Mouse (Mus musculus) midbrain, embryonic 10.5 days (tissue): ENCODE measurements at regions not wholly inside any gene's neighbourhood (a gene's known extent, or its start where the extent isn't known, plus 50 kb on each side); places are given as distances from the start of the nearest gene placed in this dataset.
"Not testable (repeated sequence)": the region's sequence is repeated elsewhere in the genome, so short reads cannot be mapped to it uniquely, and the experiment has no call there.

ENCODE experiments used
- DNase-seq: peaks from one replicate; pipeline ENCODE4 v3.0.0-alpha.2; 2017; ENCODE audit warnings: low spot score
- H3K27ac ChIP-seq: fragments of 300-500 bp; sonication (generic); replicated peaks from 2 replicates; pipeline ENCODE4 v1.5.1; 2016; ENCODE audit warnings: mild to moderate bottlenecking
- H3K27me3 ChIP-seq: fragments of 300-500 bp; sonication (generic); 2 replicates; pipeline ENCODE4 v1.6.1; 2016; ENCODE audit warnings: low read depth, mild to moderate bottlenecking; ENCODE audit not compliant: poor library complexity, severe bottlenecking
- H3K36me3 ChIP-seq: fragments of 300-500 bp; sonication (generic); 2 replicates; pipeline ENCODE4 v1.6.1; 2016; ENCODE audit warnings: mild to moderate bottlenecking, moderate library complexity
- H3K4me1 ChIP-seq: fragments of 300-500 bp; sonication (generic); 2 replicates; pipeline ENCODE4 v1.6.1; 2016
- H3K4me3 ChIP-seq: fragments of 300-500 bp; sonication (generic); 2 replicates; pipeline ENCODE4 v1.5.1; 2016; ENCODE audit warnings: mild to moderate bottlenecking, moderate library complexity
- H3K9me3 ChIP-seq: fragments of 300-500 bp; sonication (generic); replicated peaks from 2 replicates; pipeline ENCODE4 v1.6.1; 2016; ENCODE audit warnings: mild to moderate bottlenecking
- WGBS: fragments of 180-500 bp; shearing (Covaris S2); methylation state at CpG from one replicate; pipeline ENCODE4 v1.1.7; 2016; 5-methylcytosine and 5-hydroxymethylcytosine counted together

DNA sequence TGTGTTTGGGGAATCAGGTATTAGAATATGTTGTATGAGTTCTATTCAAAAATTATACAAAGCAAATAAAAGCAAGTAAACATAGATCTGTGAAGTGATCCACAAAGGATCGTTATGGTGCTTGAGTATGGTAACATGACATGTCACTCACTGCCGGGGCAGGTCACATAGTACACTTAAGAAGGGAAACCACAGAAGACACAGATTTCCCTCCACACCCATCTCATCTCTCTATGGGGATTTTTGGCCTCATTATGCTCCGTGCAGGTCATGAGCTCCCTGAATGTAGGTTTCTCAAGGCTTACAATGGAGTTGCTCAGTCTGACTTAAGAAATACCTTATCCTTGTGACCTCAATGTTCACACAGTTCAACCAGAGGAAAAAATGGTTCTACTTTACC, 1034.8 kb upstream of the Zfp386 start:
- Histone ChIP-seq H3K9me3 (peaks cover 32% of the 10 kb centered on the region), H3K27me3 (no peaks in the 10 kb centered on the region), H3K36me3 (no peaks in the 10 kb centered on the region), H3K27ac (no peak overlapping the region), H3K4me1 (no peaks in the 10 kb centered on the region), H3K4me3 (no peak overlapping the region)
- WGBS: 88% methylated on average over 3 of the region's 3 CpGs
- DNase-seq: no peak

- DNase-seq: no peak
- H3K4me3 ChIP-seq: no peak overlapping the region
- no peaks in the 10 kb centered on the region for H3K4me1 ChIP-seq
- peaks cover 27% of the 10 kb centered on the region for H3K9me3 ChIP-seq
- H3K27me3 ChIP-seq: no peaks in the 10 kb centered on the region
- no peaks in the 10 kb centered on the region for H3K36me3 ChIP-seq
- H3K27ac ChIP-seq: no peak overlapping the region
- WGBS: 80% methylated on average over 1 of the region's 1 CpGs
These were observed 1023.8 kb upstream of the Zfp386 start for GRCm38 (mm10) chr12:115023742-115024141.

- Histone ChIP-seq H3K4me3 (no peak overlapping the region), H3K27ac (no peak overlapping the region), H3K4me1 (no peaks in the 10 kb centered on the region), H3K36me3 (no peaks in the 10 kb centered on the region), H3K9me3 (peaks cover 25% of the 10 kb centered on the region), H3K27me3 (no peaks in the 10 kb centered on the region)
- WGBS: 84% methylated on average over 3 of the region's 3 CpGs
- DNase-seq: no peak
These were observed 1012.9 kb upstream of the Zfp386 start for GRCm38 (mm10) chr12:115034438-115035129.

- no peak for DNase-seq
- no peak overlapping the region for H3K27ac ChIP-seq
- H3K4me1 ChIP-seq: no peaks in the 10 kb centered on the region
- H3K36me3 ChIP-seq: no peaks in the 10 kb centered on the region
- no peaks in the 10 kb centered on the region for H3K27me3 ChIP-seq
- H3K9me3 ChIP-seq: peaks cover 24% of the 10 kb centered on the region
- no peak overlapping the region for H3K4me3 ChIP-seq
- WGBS: 85% methylated on average over 4 of the region's 4 CpGs
These were observed 992.4 kb upstream of the Zfp386 start for GRCm38 (mm10) chr12:115055080-115055479.

DNA sequence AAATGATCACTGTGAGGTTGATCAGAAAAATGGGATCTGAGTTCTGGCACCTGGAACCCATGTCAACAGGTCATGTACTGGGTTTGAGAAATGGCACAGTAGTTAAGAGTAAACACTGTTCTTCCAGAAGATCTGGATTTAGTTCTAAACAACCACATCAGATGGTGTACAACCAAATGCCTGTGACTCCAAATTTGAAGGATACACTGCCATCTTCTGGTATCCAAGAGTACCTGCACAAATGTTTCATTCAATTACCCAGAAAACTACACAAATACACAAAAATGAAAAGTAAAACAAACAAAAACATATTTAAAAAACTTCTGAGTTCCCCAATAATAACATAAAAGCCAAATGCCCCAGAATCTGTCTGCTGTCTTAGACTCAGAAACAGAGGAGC, 987.6 kb upstream of the Zfp386 start:
- H3K36me3 ChIP-seq, H3K4me1 ChIP-seq, H3K4me3 ChIP-seq, H3K27ac ChIP-seq, DNase-seq, H3K27me3 ChIP-seq: not testable (repeated sequence)
- peaks cover 38% of the 10 kb centered on the region for H3K9me3 ChIP-seq

GRCm38 (mm10) chr12:115067251-115067650, 980.3 kb upstream of the Zfp386 start:
- Histone ChIP-seq H3K9me3 (peaks cover 34% of the 10 kb centered on the region; the same call in 1 of the 2 replicates), H3K36me3 (no peaks in the 10 kb centered on the region), H3K27ac (no peak overlapping the region), H3K4me1 (no peaks in the 10 kb centered on the region), H3K27me3 (no peaks in the 10 kb centered on the region), H3K4me3 (no peak overlapping the region)
- DNase-seq: no peak
- WGBS: 85% methylated on average over 2 of the region's 2 CpGs

- H3K27me3 ChIP-seq, H3K36me3 ChIP-seq, H3K4me1 ChIP-seq, H3K27ac ChIP-seq, DNase-seq, H3K4me3 ChIP-seq: not testable (repeated sequence)
- peaks cover 11% of the 10 kb centered on the region for H3K9me3 ChIP-seq
- 68% methylated on average over 2 of the region's 2 CpGs for WGBS
These were observed 956.1 kb upstream of the Zfp386 start for GRCm38 (mm10) chr12:115091460-115091859.

DNA sequence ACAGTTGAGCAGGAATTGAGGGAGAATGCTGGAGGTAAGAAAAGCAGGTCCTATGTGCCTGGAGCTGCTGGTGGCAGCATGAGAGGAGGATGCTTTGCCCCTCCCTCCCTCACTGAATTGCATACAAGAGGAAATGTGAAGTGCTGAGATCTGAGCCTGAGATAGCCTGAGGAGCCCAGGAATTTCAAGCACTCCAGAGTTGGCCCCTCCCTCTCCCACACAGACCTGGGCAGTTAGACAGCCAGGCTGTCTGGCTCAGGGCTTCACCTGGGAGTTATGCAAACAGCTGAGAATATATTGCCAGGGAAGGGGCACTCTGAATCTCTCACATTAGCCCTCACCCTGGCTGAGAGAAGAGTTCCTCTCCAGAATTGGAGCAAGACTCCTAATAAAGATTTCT, 937.8 kb upstream of the Zfp386 start:
- Histone ChIP-seq H3K4me3 (no peak overlapping the region), H3K36me3 (no peaks in the 10 kb centered on the region), H3K27ac (no peak overlapping the region), H3K9me3 (peaks cover 34% of the 10 kb centered on the region), H3K4me1 (no peaks in the 10 kb centered on the region), H3K27me3 (no peaks in the 10 kb centered on the region)
- no peak for DNase-seq

DNA sequence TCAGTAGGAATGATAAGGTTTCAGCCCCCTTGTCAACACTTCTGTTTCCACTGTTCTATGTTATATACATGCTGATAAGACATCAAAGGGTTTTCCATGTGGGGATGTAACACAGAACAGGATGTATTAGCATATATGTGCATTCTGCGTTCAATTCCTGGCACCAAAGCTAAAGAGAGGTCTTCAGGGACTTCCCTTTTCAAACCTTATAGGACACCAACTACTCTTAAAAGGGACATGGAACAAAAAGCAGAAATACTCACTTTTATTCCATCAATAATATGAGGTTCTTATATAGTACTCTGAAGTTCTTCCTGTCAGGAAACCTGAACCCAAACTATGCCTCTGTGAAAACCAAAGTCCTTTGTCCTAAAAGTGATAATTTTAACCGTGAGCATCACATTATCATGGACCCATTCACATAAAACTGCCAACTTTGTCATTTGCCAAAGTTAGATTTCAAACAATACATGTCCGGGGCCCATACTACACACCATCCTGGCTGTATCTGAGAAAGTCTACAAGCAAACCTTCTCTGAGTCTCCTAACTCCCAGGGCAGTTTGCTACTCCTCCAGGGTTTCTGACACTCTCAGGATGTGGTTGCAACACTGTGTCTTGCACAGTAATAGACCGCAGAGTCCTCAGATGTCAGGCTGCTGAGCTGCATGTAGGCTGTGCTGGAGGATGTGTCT, 928.2 kb upstream of the Zfp386 start:
- H3K27ac ChIP-seq, DNase-seq, H3K4me3 ChIP-seq, H3K27me3 ChIP-seq, H3K4me1 ChIP-seq, H3K36me3 ChIP-seq: not testable (repeated sequence)
- WGBS: 88% methylated on average over 4 of the region's 4 CpGs
- peaks cover 28% of the 10 kb centered on the region for H3K9me3 ChIP-seq

DNA sequence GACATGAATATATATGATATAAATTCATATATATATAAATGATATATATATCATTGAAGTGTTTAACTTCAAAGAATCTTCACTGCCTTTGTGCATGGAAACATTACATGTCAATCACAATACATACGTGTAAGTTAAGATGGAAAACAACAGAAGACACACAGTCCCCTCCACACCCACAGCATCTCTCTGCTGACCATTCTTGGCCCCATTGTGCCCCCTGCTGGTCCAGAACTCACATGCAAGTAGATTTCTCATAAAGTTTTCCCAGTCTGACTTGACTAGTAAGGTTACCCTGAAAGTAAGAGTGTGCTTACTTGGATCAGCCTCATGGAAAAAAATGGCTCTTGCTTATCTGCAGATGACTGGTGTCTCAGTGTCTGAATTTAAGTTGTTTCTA, 926.3 kb upstream of the Zfp386 start:
- no peak overlapping the region for H3K4me3 ChIP-seq
- no peaks in the 10 kb centered on the region for H3K36me3 ChIP-seq
- no peak for DNase-seq
- no peak overlapping the region for H3K27ac ChIP-seq
- no peaks in the 10 kb centered on the region for H3K27me3 ChIP-seq
- WGBS: 59% methylated on average over 1 of the region's 1 CpGs
- no peaks in the 10 kb centered on the region for H3K4me1 ChIP-seq
- peaks cover 27% of the 10 kb centered on the region for H3K9me3 ChIP-seq

DNA sequence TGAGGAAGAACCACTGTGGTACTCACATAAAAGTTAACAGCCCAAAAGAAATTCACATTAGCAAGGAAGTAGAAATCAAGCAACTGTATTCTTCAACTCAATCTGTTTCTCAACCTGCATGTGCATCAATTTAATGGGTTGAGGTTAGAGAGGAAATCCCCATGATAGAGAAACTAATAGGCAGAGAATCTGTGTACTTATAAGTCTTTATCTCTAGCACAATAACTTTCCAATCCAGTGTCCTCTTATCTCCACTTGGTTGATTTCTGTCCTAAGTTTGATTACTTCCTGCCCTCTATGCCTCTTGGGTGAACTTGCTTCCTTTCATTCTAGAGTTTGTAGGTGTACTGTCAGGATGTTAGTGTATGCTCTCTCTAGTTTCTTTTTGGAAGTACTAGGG, 925.6 kb upstream of the Zfp386 start:
- Histone ChIP-seq H3K4me3 (no peak overlapping the region), H3K27me3 (no peaks in the 10 kb centered on the region), H3K36me3 (no peaks in the 10 kb centered on the region), H3K4me1 (no peaks in the 10 kb centered on the region), H3K9me3 (peaks cover 30% of the 10 kb centered on the region), H3K27ac (no peak overlapping the region)
- DNase-seq: no peak

- WGBS: 79% methylated on average over 5 of the region's 6 CpGs
- H3K27me3 ChIP-seq, H3K4me1 ChIP-seq, H3K4me3 ChIP-seq, H3K27ac ChIP-seq, H3K36me3 ChIP-seq, DNase-seq: not testable (repeated sequence)
- H3K9me3 ChIP-seq: peaks cover 11% of the 10 kb centered on the region; the same call in 1 of the 2 replicates
These were observed 914.6 kb upstream of the Zfp386 start for GRCm38 (mm10) chr12:115132930-115133329.

- not testable (repeated sequence) for DNase-seq, H3K4me1 ChIP-seq, H3K27ac ChIP-seq, H3K4me3 ChIP-seq, H3K36me3 ChIP-seq, H3K27me3 ChIP-seq
- H3K9me3 ChIP-seq: peaks cover 12% of the 10 kb centered on the region
- WGBS: no CpG with 5 or more reads among the region's 1 CpGs
These were observed 902.1 kb upstream of the Zfp386 start for GRCm38 (mm10) chr12:115145407-115145806.
